Mouse (Mus musculus): ENCODE data around the gene Snrpf.
"Not testable (repeated sequence)": the region's sequence is repeated elsewhere in the genome, so short reads cannot be mapped to it uniquely, and the experiment has no call there.

Gene Snrpf

GRCm38 (mm10) chr10:93588796-93589195 is 710 bp downstream of the Snrpf start:
- in situ Hi-C loops (cut with MboI; ENCODE audit: low sequenced_read_pairs) = loop anchor here (25.0 kb wide), 1 partner anchor 526 kb away; no protein-coding TSS in a partner anchor

GRCm38 (mm10) chr10:93577271-93577886 is 12.1 kb downstream of the Snrpf start:
- in situ Hi-C loops (cut with MboI; ENCODE audit: low sequenced_read_pairs) = loop anchor here (25.0 kb wide), 1 partner anchor 515 kb away; no protein-coding TSS in a partner anchor

GRCm38 (mm10) chr10:93575960-93576359 is 13.5 kb downstream of the Snrpf start:
- in situ Hi-C loops (cut with MboI; ENCODE audit: low sequenced_read_pairs) = loop anchor here (25.0 kb wide), 1 partner anchor 514 kb away; no protein-coding TSS in a partner anchor

- in situ Hi-C loops (cut with MboI; ENCODE audit: low sequenced_read_pairs) = loop anchor here (25.0 kb wide), 1 partner anchor 513 kb away; no protein-coding TSS in a partner anchor
Measured at GRCm38 (mm10) chr10:93574966-93575365, 14.5 kb downstream of the Snrpf start.

GRCm38 (mm10) chr10:93572209-93572608 is 17.3 kb downstream of the Snrpf start:
- in situ Hi-C loops (cut with MboI; ENCODE audit: low sequenced_read_pairs) = no loop called here

- in situ Hi-C loops (cut with MboI; ENCODE audit: low sequenced_read_pairs) = no loop called here
Measured at GRCm38 (mm10) chr10:93568671-93569070, 20.8 kb downstream of the Snrpf start.

- in situ Hi-C loops (cut with MboI; ENCODE audit: low sequenced_read_pairs) = no loop called here
Measured at GRCm38 (mm10) chr10:93567841-93568566, 21.5 kb downstream of the Snrpf start.

GRCm38 (mm10) chr10:93567066-93567465 is 22.4 kb downstream of the Snrpf start:
- in situ Hi-C loops (cut with MboI; ENCODE audit: low sequenced_read_pairs) = no loop called here

GRCm38 (mm10) chr10:93564518-93565090 is 24.9 kb downstream of the Snrpf start:
- in situ Hi-C loops (cut with MboI; ENCODE audit: low sequenced_read_pairs) = no loop called here

- in situ Hi-C loops (cut with MboI; ENCODE audit: low sequenced_read_pairs) = no loop called here
Measured at GRCm38 (mm10) chr10:93559786-93560185, 29.7 kb downstream of the Snrpf start.

GRCm38 (mm10) chr10:93557971-93558370 is 31.5 kb downstream of the Snrpf start:
- in situ Hi-C loops (cut with MboI; ENCODE audit: low sequenced_read_pairs) = not testable (repeated sequence)

- in situ Hi-C loops (cut with MboI; ENCODE audit: low sequenced_read_pairs) = no loop called here
Measured at GRCm38 (mm10) chr10:93552596-93552995, 36.9 kb downstream of the Snrpf start.

- in situ Hi-C loops (cut with MboI; ENCODE audit: low sequenced_read_pairs) = no loop called here
Measured at GRCm38 (mm10) chr10:93549821-93550220, 39.7 kb downstream of the Snrpf start.

- in situ Hi-C loops (cut with MboI; ENCODE audit: low sequenced_read_pairs) = no loop called here
Measured at GRCm38 (mm10) chr10:93548991-93549390, 40.5 kb downstream of the Snrpf start.

- in situ Hi-C loops (cut with MboI; ENCODE audit: low sequenced_read_pairs) = no loop called here
Measured at GRCm38 (mm10) chr10:93547741-93548270, 41.7 kb downstream of the Snrpf start.

GRCm38 (mm10) chr10:93544172-93544571 is 45.3 kb downstream of the Snrpf start:
- in situ Hi-C loops (cut with MboI; ENCODE audit: low sequenced_read_pairs) = no loop called here

GRCm38 (mm10) chr10:93543176-93543575 is 46.3 kb downstream of the Snrpf start:
- in situ Hi-C loops (cut with MboI; ENCODE audit: low sequenced_read_pairs) = no loop called here

GRCm38 (mm10) chr10:93542356-93542755 is 47.1 kb downstream of the Snrpf start:
- in situ Hi-C loops (cut with MboI; ENCODE audit: low sequenced_read_pairs) = no loop called here

GRCm38 (mm10) chr10:93541585-93541984 is 47.9 kb downstream of the Snrpf start:
- in situ Hi-C loops (cut with MboI; ENCODE audit: low sequenced_read_pairs) = no loop called here

- in situ Hi-C loops (cut with MboI; ENCODE audit: low sequenced_read_pairs) = no loop called here
Measured at GRCm38 (mm10) chr10:93540431-93541210, 48.9 kb downstream of the Snrpf start, which contains the start of gene Ccdc38. Gene Ccdc38, plus strand, starts transcription at chr10:93540632.

All from CH12F3 (cell line).